Mouse (Mus musculus) heart, postnatal 0 days (tissue): ENCODE results near the gene Tdgf1. TPM values are rescaled to one million over a fixed set of nuclear protein-coding genes. Genes with fewer than 3 reads are reported as not detected.

Source experiments
- ATAC-seq: fragments of 200-750 bp; cut with Nextera tagmentation; 2 replicates; pipeline ENCODE4 v1.8.0; 2017; ENCODE audit warnings: low read depth, moderate number of reproducible peaks, moderate library complexity; ENCODE audit not compliant: insufficient read depth
- DNase-seq: peaks from one replicate; pipeline ENCODE4 v3.0.0-alpha.2; 2016; ENCODE audit warnings: low spot score
- H3K27ac ChIP-seq: fragments of 300-500 bp; sonication (generic); 2 replicates; pipeline ENCODE4 v1.5.1; 2014; ENCODE audit warnings: low read depth, mild to moderate bottlenecking
- H3K27me3 ChIP-seq: fragments of 300-500 bp; sonication (generic); 2 replicates; pipeline ENCODE4 v1.6.1; 2014; ENCODE audit warnings: low read length, mixed read lengths; ENCODE audit not compliant: control insufficient read depth, insufficient read depth
- H3K36me3 ChIP-seq: fragments of 300-500 bp; sonication (generic); replicated peaks from 2 replicates; pipeline ENCODE4 v1.6.1; 2014; ENCODE audit warnings: low read length, mixed read lengths; ENCODE audit not compliant: control insufficient read depth, insufficient read depth
- H3K4me1 ChIP-seq: fragments of 300-500 bp; sonication (generic); 2 replicates; pipeline ENCODE4 v1.6.1; 2014; ENCODE audit warnings: antibody characterized with exemption; ENCODE audit not compliant: control insufficient read depth, insufficient read depth
- H3K4me2 ChIP-seq: fragments of 300-500 bp; sonication (generic); 2 replicates; pipeline ENCODE4 v1.6.1; 2014; ENCODE audit warnings: low read depth, mild to moderate bottlenecking, low read length, moderate library complexity
- H3K4me3 ChIP-seq: fragments of 300-500 bp; sonication (generic); 2 replicates; pipeline ENCODE4 v1.5.1; 2014; ENCODE audit warnings: low read depth, low read length
- H3K9ac ChIP-seq: fragments of 300-500 bp; sonication (generic); replicated peaks from 2 replicates; pipeline ENCODE4 v1.6.1; 2014; ENCODE audit warnings: low read depth, low read length, mixed read lengths
- H3K9me3 ChIP-seq: fragments of 300-500 bp; sonication (generic); replicated peaks from 2 replicates; pipeline ENCODE4 v1.6.1; 2016; ENCODE audit warnings: low read length; ENCODE audit not compliant: control insufficient read depth
- CTCF ChIP-seq: IDR thresholded peaks from 2 replicates; pipeline ENCODE4 v1.5.1; 2016; ENCODE audit warnings: antibody characterized with exemption, control low read depth, low read depth
- EP300 ChIP-seq: IDR thresholded peaks from 2 replicates; pipeline ENCODE4 v1.6.1; 2016; ENCODE audit warnings: antibody characterized with exemption, low read depth
- WGBS: fragments of 180-500 bp; shearing (Covaris S2); extraction: QIAGEN DNeasy Blood & Tissue Kit; methylation state at CpG from one replicate; pipeline ENCODE4 v1.1.7; 2014; 5-methylcytosine and 5-hydroxymethylcytosine counted together
- polyA plus RNA-seq: library from polyadenylated mRNA; unstranded; fragments of >200 nt; fragmentation: Nextera tagmentation; extraction: Ambion mirVana; gene quantifications from 2 replicates; pipeline ENCODE4 v1.2.1, GENCODE M21; 2015
- total RNA-seq: library from RNA; depleted of rRNA; stranded (reverse); fragments of >200 nt; gene quantifications from 2 replicates; pipeline ENCODE4 v1.2.3, GENCODE M21; 2014; ENCODE audit warnings: low replicate concordance

Tdgf1 gene
- total and polyA plus RNA-seq, 2 experiments from 2014 or later = not detected

GRCm38 (mm10) chr9:110944265-110944664 is 1.7 kb downstream of the Tdgf1 start:
- WGBS = 30% methylated on average over 13 of the region's 13 CpGs
- Histone ChIP-seq H3K4me1 (peaks cover 6% of the 10 kb centered on the region; the same call in 1 of the 2 replicates), H3K36me3 (no peaks in the 10 kb centered on the region), H3K4me2 (no peak overlapping the region), H3K27ac (no peak overlapping the region), H3K9me3 (no peaks in the 10 kb centered on the region), H3K9ac (no peak overlapping the region), H3K4me3 (no peak overlapping the region), H3K27me3 (peaks cover 11% of the 10 kb centered on the region)
- ATAC-seq (peak; percentile 44; the same call in 1 of the 2 replicates), DNase-seq (peak; percentile 35)
- TF ChIP-seq CTCF = peak; percentile 56
- no peak for TF ChIP-seq EP300

GRCm38 (mm10) chr9:110937506-110938490 is 8.2 kb downstream of the Tdgf1 start:
- Histone ChIP-seq H3K4me3 (no peak overlapping the region), H3K4me1 (no peaks in the 10 kb centered on the region), H3K36me3 (no peaks in the 10 kb centered on the region), H3K9ac (no peak overlapping the region), H3K27me3 (no peaks in the 10 kb centered on the region), H3K27ac (no peak overlapping the region), H3K9me3 (no peaks in the 10 kb centered on the region), H3K4me2 (no peak overlapping the region)
- 75% methylated on average over 12 of the region's 12 CpGs for WGBS
- TF ChIP-seq EP300 (no peak), CTCF (no peak)
- ATAC-seq (no peak), DNase-seq (no peak)

DNA sequence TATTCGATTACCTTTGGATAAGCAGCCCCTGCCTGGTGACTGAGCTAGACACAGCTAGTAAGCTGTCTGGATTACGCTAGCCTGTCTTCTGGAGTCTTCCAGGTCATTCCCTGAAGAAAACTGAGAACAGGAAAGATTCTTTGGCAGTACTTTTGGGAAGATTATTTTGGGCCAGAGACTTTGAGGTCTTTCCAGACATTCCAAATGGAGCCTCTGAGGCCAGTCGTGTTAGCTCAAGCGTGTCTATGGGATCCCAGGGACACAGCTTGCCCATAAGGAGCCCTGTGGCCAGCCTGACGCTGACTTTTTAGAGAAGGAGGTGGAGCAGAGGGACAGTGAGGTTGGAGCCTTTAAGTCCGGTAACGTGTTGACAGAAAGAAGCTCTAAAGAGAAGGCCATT is 10.0 kb downstream of the Tdgf1 start:
- WGBS = 80% methylated on average over 7 of the region's 7 CpGs
- Histone ChIP-seq H3K4me3 (no peak overlapping the region), H3K4me2 (no peak overlapping the region), H3K36me3 (no peaks in the 10 kb centered on the region), H3K4me1 (no peaks in the 10 kb centered on the region), H3K27ac (no peak overlapping the region), H3K9me3 (no peaks in the 10 kb centered on the region), H3K27me3 (no peaks in the 10 kb centered on the region), H3K9ac (no peak overlapping the region)
- ATAC-seq = no peak
- TF ChIP-seq EP300 = no peak
- DNase-seq = no peak

GRCm38 (mm10) chr9:110933850-110934437 is 12.0 kb downstream of the Tdgf1 start:
- Histone ChIP-seq H3K4me3 (no peak overlapping the region), H3K36me3 (no peaks in the 10 kb centered on the region), H3K4me2 (no peak overlapping the region), H3K27ac (no peak overlapping the region), H3K9me3 (no peaks in the 10 kb centered on the region), H3K4me1 (no peaks in the 10 kb centered on the region), H3K9ac (no peak overlapping the region), H3K27me3 (no peaks in the 10 kb centered on the region)
- DNase-seq (no peak), ATAC-seq (no peak)
- TF ChIP-seq EP300 = no peak
- TF ChIP-seq CTCF = no peak
- WGBS = 74% methylated on average over 12 of the region's 12 CpGs

GRCm38 (mm10) chr9:110931573-110931972 is 14.4 kb downstream of the Tdgf1 start:
- 78% methylated on average over 6 of the region's 6 CpGs for WGBS
- no peak for ATAC-seq

More at GRCm38 (mm10) chr9:110931573-110931972, 14.4 kb downstream of the Tdgf1 start:
- H3K9ac ChIP-seq = no peak overlapping the region
- no peak overlapping the region for H3K4me3 ChIP-seq
- H3K36me3 ChIP-seq = no peaks in the 10 kb centered on the region
- TF ChIP-seq EP300 (no peak), CTCF (no peak)
- H3K9me3 ChIP-seq = no peaks in the 10 kb centered on the region
- no peak overlapping the region for H3K4me2 ChIP-seq
- no peaks in the 10 kb centered on the region for H3K27me3 ChIP-seq
- no peak for DNase-seq
- H3K27ac ChIP-seq = no peak overlapping the region
- no peaks in the 10 kb centered on the region for H3K4me1 ChIP-seq
